Mouse (Mus musculus) brain, embryonic 14.5 days (tissue): ENCODE data around the gene C1qtnf6. TPM values are rescaled to one million over a fixed set of nuclear protein-coding genes. Genes with fewer than 3 reads are reported as not detected.

ENCODE experiments used
- DNase-seq: peaks from one replicate; pipeline ENCODE4 v3.0.0-alpha.2; 2011; ENCODE audit warnings: low read depth
- CTCF ChIP-seq: fragments of 200-500 bp; IDR thresholded peaks from 2 replicates; pipeline ENCODE4 v1.5.1; 2012; ENCODE audit warnings: inconsistent platforms, mild to moderate bottlenecking, moderate library complexity, borderline replicate concordance; ENCODE audit not compliant: insufficient read depth, insufficient read length; ENCODE audit errors: extremely low read depth
- POLR2A ChIP-seq: fragments of 200-500 bp; IDR thresholded peaks from 2 replicates; pipeline ENCODE4 v1.6.1; 2012; ENCODE audit warnings: mild to moderate bottlenecking, inconsistent platforms, borderline replicate concordance; ENCODE audit not compliant: poor library complexity, insufficient read depth, insufficient read length, severe bottlenecking; ENCODE audit errors: extremely low read depth
- polyA plus RNA-seq: library from polyadenylated mRNA; depleted of rRNA; stranded (reverse); fragments of >200 nt; gene quantifications from 2 replicates; pipeline ENCODE4 v1.2.3, GENCODE M21; 2012

C1qtnf6 gene
- polyA plus RNA-seq, 1 experiment = 16.3 TPM

DNA sequence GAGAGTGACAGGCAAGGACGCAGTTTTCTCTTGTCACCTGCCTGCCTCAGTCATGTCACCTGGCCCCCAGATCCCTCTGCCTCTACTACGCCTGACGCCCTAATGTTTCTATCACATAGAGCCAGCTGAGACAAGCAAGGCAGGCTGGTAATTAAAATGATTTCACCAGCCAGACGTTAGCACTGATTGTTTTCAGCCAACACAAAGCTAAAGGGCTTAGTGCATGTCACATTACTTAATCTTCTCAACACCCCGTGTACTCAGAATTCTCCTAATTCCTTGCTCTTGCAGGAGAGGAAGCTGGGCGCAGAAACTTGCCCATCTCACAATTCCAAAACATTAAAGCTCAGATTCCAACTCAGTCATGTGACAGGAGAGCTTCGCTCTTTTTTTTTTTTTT, 22.8 kb downstream of the C1qtnf6 start:
- TF ChIP-seq POLR2A (no peak), CTCF (no peak)
- peak; percentile 37 for DNase-seq

DNA sequence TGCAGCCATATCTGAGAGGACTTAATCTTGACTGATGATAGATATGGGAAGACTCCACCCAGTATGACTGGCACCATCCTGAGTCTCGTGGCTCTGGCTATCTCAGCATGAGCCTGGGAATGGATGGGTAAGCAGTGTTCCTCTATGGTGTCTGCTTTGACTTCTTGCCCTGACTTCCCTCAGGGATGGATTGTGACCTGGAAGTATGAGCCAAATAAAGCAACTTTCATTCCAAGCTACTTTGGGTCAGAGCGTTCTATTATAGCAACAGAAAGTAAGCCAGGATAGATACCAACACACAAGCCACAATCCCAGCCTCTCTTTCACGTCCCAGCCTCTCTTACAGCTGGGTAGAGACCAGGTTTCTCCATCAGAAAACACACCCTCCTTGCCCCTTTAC, 25.7 kb downstream of the C1qtnf6 start:
- no peak for DNase-seq
- TF ChIP-seq POLR2A (no peak), CTCF (no peak)

DNA sequence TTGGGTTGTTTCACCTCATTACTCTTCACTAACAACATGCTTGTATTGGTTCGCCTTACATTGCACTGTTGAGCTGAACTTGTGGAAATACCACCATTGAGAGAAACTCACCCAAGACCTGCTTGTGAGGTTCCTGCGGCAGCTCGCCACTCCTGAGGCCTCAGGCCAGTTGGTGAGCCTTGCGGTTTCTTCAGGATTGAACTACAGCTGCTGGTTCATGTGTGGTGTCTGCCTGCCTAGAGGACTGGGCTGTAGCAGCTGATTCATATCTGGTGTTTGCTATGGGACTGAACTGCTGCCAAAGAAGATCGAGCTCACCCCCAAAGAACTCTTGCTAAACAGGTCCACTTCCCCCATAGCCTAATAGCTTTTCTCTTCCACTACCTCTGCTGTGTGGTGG, 26.4 kb downstream of the C1qtnf6 start:
- DNase-seq = no peak
- no peak for TF ChIP-seq POLR2A
- no peak for TF ChIP-seq CTCF

DNA sequence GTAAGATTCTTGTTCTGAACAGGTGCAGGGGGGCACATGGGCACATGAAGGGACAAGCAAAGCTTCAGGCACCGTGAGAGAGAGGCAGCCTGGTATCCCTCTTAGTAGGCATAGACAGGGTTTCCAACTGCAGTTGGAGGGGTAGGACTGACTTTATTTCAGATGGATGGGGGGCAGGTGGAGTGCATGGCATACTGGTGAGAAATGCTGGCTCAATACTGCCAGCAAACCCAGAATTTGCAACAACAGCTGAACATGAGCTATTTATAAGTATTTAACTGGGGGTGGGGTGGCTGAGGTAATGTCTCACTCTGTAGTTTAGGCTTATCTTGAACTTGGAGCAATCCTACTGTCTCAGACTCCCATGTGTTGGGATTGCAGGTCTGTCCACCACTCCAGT, 27.2 kb downstream of the C1qtnf6 start:
- no peak for TF ChIP-seq POLR2A
- DNase-seq = no peak

DNA sequence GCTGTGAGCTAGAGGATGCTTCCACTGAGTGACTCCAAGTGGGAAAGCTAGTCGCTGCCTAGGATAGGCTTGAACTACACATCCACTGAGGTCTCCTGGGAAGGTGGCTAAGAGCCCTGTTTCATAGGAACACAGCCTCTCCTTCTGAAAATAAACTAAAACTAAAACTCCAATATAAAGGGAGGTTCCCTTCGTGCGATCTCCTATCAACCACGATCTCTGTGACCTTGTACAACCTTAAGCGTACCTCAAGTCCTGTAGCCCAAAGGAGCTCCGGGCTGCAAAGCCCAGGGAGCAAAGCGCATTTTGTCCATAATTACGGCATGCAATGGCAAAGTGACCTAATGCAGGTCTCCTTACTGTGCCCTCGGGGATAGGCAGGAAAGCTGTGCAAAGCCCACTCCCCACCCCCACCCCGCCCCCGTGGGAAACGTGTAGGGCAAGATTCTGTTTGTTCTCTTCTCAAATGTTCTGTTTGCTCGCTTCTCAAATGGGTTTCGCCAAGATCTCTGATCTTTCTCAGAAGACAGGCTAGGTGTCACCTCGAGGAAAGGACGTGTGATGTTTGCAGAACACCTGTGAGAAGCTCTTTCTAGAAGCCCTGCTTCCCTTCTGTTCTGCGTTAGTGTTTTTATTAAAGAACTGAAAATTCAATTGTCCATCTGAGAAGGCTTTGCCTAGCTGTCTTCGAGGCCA, 28.6 kb downstream of the C1qtnf6 start:
- no peak for TF ChIP-seq POLR2A
- no peak for TF ChIP-seq CTCF
- DNase-seq = no peak

DNA sequence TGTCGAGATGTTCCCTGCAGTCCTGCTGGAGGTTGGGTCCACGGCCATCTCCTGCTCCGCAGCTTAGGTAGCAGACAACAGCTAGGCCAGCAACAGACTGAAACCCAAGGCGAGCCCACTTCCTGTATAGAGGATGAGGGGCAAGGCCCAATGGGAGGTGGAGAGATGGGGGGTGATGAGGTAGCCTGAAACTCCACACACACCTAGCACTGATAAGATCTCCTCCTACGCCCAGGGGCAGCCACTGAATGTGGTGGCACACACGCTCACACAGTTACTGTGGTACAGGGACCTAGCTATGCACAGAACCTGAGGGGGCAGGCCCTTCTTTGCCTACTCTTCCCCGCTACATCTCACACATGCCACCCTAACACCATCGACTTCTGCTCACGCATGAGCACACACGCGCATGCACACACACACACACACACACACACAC, 36.2 kb downstream of the C1qtnf6 start, which contains the start of gene Il2rb:
Gene Il2rb (minus strand): TSS at position 304 of the 439 bp plus-strand sequence.
- DNase-seq = no peak
- TF ChIP-seq CTCF = no peak

DNA sequence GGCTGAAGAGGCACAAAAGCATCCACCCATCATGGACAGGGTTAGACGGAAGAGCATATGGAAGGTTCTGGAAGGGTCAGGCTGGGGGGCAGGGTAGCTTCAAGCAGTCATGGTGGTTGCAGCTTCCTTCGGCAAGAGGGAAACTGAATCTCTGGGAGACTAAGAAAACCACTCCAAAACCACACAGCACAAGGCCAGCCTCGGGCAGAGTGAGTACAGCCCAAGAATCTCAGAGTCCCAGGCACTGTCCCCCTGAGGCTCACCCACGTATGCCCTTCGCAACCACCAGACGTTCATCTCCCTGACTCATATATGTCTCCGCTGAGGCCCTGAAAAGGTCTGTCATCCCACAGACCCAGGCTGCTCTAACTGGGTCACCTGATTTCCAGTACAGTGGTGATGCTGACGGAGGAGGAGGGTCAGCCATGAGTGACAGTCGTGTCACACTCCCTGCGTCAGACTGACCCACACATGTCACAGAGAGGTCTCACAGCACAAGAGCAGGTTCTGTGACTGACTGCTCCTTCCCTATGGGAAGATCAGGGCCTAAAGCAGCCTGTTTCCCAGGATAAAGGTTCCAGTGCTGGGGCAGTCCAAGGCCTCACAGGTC, 37.7 kb downstream of the C1qtnf6 start:
- TF ChIP-seq CTCF (no peak), POLR2A (no peak)
- DNase-seq = no peak

DNA sequence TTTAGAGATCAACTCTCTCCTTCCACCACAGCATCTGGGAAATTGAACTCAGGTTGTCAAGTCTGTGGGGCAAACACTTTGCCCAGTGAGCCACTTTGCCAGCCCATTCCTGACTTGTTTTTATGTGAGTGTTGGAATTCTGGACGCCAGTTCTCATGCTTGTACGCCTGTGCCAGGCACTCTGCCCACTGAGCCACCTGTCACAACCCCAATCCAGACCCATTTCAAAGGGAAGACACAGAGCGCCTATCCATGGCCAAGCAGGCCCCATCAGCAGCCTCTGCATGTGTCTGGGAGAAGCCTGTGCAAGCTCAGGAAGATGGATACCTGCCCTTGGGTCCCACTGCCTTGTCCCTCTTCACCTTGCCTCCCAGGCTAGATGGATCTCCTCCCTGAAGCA, 39.9 kb downstream of the C1qtnf6 start:
- TF ChIP-seq POLR2A = no peak
- no peak for TF ChIP-seq CTCF

DNA sequence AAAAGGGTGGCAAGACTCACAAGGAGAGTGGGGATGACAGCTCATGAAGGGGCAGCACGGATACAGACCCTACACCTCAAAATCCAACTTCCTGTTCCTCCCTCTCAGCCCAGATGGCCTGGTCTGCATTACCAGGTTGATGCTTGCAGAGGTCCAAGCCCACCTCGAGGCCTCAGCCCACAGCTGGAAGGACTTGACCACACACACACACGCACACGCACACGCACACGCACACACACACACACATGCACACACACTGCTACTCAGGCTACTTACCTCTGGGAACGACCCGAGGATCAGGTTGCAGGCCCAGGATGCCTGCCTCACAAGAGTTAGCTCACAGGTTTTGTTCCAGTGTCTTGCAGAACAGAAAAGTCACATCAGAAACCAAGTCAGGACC, 41.3 kb downstream of the C1qtnf6 start:
- no peak for DNase-seq
- TF ChIP-seq POLR2A (no peak), CTCF (no peak)

More for the DNA sequence above, 39.9 kb downstream of the C1qtnf6 start:
- no peak for DNase-seq

DNA sequence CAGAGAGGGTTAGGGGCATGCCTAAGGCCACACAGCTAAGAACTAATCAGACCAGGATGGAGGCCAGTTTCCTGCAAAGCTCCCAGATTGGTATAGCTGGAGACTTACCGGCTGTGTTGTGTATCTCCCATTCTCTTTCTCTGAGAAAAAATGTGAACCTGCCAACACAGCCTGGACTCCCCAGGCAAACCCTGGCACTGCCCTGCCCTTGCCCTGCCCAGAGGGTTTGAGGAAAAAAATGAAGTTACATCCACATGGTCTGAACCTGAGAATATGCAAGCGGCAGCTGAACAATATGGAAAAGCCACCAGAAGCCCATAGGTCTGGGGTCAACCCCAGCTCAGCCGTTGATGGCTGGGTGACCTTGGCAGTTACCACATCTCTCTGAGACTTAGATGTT, 42.0 kb downstream of the C1qtnf6 start:
- DNase-seq = no peak
- no peak for TF ChIP-seq CTCF
- no peak for TF ChIP-seq POLR2A

DNA sequence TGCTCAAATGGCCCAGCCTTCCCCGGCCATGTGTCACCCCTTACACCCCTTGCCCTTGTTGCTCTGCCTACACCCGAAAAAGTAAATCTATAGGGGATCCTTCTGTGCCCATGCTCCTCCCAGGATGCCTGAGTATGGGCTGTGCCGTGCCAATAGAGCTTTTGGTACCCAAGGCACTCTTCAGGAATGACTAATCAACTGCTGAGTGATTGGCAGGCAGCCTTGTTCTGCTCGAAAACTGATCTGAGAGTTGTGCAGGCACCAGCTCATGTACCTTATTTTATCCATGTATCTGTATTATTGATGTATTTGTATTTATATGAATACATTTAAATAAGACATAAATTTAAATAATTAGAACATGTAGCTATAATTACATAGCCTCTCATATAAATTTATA, 44.1 kb downstream of the C1qtnf6 start:
- DNase-seq = no peak
- TF ChIP-seq CTCF (no peak), POLR2A (no peak)

DNA sequence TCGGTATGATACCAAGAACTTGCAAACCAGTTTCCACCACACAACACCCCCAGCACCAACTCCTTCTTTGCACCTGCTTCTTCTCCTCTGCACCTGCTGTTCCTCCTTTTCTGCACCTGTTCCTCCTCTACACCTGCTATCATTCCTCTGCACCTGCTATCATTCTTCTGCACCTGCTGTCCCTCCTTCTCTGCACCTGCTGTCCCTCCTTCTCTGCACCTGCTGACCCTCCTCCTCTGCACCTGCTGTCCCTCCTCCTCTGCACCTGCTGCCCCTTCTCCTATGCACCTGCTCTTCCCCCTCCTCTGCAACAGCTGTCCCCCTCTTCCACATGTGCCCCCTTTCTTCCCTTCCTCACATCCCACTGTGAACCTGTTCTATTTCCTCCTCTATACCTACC, 44.7 kb downstream of the C1qtnf6 start:
- no peak for TF ChIP-seq CTCF
- no peak for TF ChIP-seq POLR2A
- no peak for DNase-seq
